Mouse (Mus musculus) stomach, adult 2 months (tissue): ENCODE measurements around the gene Slc25a51. TPM values are rescaled to one million over a fixed set of nuclear protein-coding genes. Genes with fewer than 3 reads are reported as not detected.

Experiments
- polyA plus RNA-seq: library from polyadenylated mRNA; depleted of rRNA; stranded (reverse); fragments of >200 nt; gene quantifications from 2 replicates; pipeline ENCODE4 v1.2.3, GENCODE M21; 2012; rRNA removed

The Slc25a51 gene
- 24.9 and 27.0 TPM in 2 replicates for polyA plus RNA-seq

DNA sequence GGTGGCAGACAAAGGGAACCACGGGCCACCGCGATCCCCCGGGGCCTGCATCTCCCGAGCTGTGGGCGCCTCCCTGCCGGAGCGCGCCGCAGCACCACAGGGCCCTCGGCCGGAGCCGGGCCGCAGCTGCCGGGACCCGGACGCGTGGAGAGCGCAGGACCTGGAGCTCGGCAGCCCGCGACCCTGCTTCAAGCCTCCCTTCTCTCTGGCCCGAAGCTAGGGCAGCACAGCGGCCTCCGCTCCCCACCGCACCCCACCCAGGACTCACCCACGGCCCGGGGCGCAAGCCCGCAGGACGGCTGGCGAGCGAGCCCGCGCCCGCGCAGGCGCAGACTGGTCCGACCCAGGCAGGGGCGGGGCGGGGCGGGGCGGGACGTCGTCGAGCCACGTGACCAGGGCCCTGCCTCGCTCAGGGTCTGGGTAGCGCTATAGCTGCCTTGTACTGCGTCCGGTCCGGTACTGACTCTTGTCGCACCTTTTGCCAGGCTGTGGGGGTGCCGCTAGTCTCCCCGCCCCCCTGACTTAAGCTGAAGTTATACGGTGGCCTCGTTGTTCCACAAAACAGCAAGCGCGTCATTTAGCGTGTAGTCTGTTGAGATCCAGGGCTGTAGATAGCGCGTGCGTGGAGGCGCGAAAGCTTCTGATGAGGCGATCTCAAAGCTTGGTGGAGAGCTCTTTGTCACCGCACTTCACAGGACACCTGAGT lies at the start of gene Slc25a51:
Slc25a51 (minus strand) TSS at position 340 of the 706 bp plus-strand sequence.

Other genes with a start within 250 kb of the Slc25a51 start
- 1.2 and 1.3 TPM in 2 replicates for gene Frmpd1, start 223.9 kb downstream of the Slc25a51 start, polyA plus RNA-seq
- gene Trmt10b, start 111.6 kb downstream of the Slc25a51 start, polyA plus RNA-seq: 0.19 and 0.38 TPM in 2 replicates
- gene Dcaf10, start 66.7 kb downstream of the Slc25a51 start, polyA plus RNA-seq: 15.6 and 20.0 TPM in 2 replicates
- 6.8 and 11.9 TPM in 2 replicates for gene Exosc3, start 66.0 kb downstream of the Slc25a51 start, polyA plus RNA-seq
- gene Shb, start 123.7 kb upstream of the Slc25a51 start, polyA plus RNA-seq: 20.6 and 35.4 TPM in 2 replicates